24 mouse cellular contexts compared by ENCODE assay signal in the genomic region with DNA sequence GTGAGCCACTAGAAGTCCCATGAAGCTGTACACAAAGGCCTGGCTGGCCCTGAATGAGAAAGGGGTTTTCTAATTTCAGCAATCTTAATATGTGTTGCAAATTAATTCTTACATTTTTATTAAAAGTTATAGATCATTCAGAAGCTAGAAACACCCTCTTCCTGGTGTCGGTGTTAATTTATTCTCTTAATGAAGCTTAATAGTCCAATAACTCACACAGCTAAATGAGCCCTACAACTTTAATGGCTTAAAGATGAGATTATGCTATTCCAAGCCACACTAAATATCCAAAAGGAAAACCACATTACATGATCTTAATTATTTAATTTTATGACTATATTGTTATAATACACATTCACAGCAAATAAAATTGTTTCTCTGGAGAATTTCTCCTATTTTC.
DNase-seq lines count a peak whose midpoint lies in the region; ATAC-seq lines count a peak whose summit lies in the region.
"Had no signal": no experiment of that assay in that cellular context is flagged by ENCODE, and none has a peak within 500 bp of the region (broad histone marks: within the 10 kb centered on the region; RNA-seq: fewer than 3 reads in every experiment).

No protein-coding gene starts in this region.

- no peak for DNase-seq in hindbrain, embryonic 10.5 days (ENCODE audit: low spot score)
- no peak for DNase-seq in neural tube, embryonic 10.5 days (ENCODE audit: extremely low spot score, low spot score)
- DNase-seq in natural killer cell, adult 2 months (ENCODE audit: low spot score in 2 of 2) = no peak
- DNase-seq: adrenal gland, adult 8-10 months; adrenal gland, postnatal 14 days; adrenal gland, postnatal 36 days; B cell, adult 2 months; cerebellum, adult 11-12 months; cerebellum, adult 2 months; cerebellum, adult 9-10 months; cerebellum, postnatal 10 days; cerebellum, postnatal 25 days had no signal

- H3K27ac ChIP-seq in hindbrain, embryonic 13.5 days = no peak overlapping the region
- H3K27ac ChIP-seq in hindbrain, embryonic 10.5 days = no peak overlapping the region
- H3K27ac ChIP-seq in neural tube, embryonic 12.5 days = no peak overlapping the region
- no peak overlapping the region for H3K27ac ChIP-seq in neural tube, embryonic 15.5 days (replicated peaks)
- H3K27ac ChIP-seq: embryonic facial prominence, embryonic 10.5 days; embryonic facial prominence, embryonic 12.5 days; forebrain, embryonic 13.5 days; forebrain, embryonic 15.5 days had no signal

- no peaks in the 10 kb centered on the region for H3K36me3 ChIP-seq in hindbrain, embryonic 13.5 days
- H3K36me3 ChIP-seq in hindbrain, embryonic 10.5 days = no peaks in the 10 kb centered on the region
- H3K36me3 ChIP-seq in neural tube, embryonic 12.5 days = no peaks in the 10 kb centered on the region
- H3K36me3 ChIP-seq in neural tube, embryonic 15.5 days = no peaks in the 10 kb centered on the region
- H3K36me3 ChIP-seq: embryonic facial prominence, embryonic 10.5 days; embryonic facial prominence, embryonic 12.5 days; forebrain, embryonic 15.5 days; G1E had no signal

- no peak overlapping the region for H3K4me2 ChIP-seq in hindbrain, embryonic 13.5 days
- H3K4me2 ChIP-seq in neural tube, embryonic 12.5 days (replicated peaks) = no peak overlapping the region
- H3K4me2 ChIP-seq in neural tube, embryonic 15.5 days = no peak overlapping the region
- H3K4me2 ChIP-seq: embryonic facial prominence, embryonic 12.5 days; forebrain, embryonic 13.5 days; forebrain, embryonic 15.5 days had no signal

- no peak overlapping the region for H3K9ac ChIP-seq in hindbrain, embryonic 13.5 days
- H3K9ac ChIP-seq in neural tube, embryonic 12.5 days = no peak overlapping the region
- no peak overlapping the region for H3K9ac ChIP-seq in neural tube, embryonic 15.5 days (replicated peaks)
- H3K9ac ChIP-seq: embryonic facial prominence, embryonic 12.5 days; forebrain, embryonic 13.5 days; forebrain, embryonic 15.5 days had no signal

- 69% methylated on average over 1 of the region's 1 CpGs for WGBS in hindbrain, embryonic 13.5 days
- 98% methylated on average over 1 of the region's 1 CpGs for WGBS in hindbrain, embryonic 10.5 days
- 75% methylated on average over 1 of the region's 1 CpGs for WGBS in neural tube, embryonic 12.5 days
- WGBS in neural tube, embryonic 15.5 days = 44% methylated on average over 1 of the region's 1 CpGs

- no peaks in the 10 kb centered on the region for H3K9me3 ChIP-seq in hindbrain, embryonic 13.5 days
- no peaks in the 10 kb centered on the region for H3K9me3 ChIP-seq in hindbrain, embryonic 10.5 days
- H3K9me3 ChIP-seq in neural tube, embryonic 12.5 days = no peaks in the 10 kb centered on the region
- H3K9me3 ChIP-seq in neural tube, embryonic 15.5 days (replicated peaks) = no peaks in the 10 kb centered on the region
- H3K9me3 ChIP-seq: embryonic facial prominence, embryonic 10.5 days; embryonic facial prominence, embryonic 12.5 days; forebrain, embryonic 13.5 days; forebrain, embryonic 15.5 days; G1E had no signal

- no peaks in the 10 kb centered on the region for H3K27me3 ChIP-seq in hindbrain, embryonic 13.5 days
- H3K27me3 ChIP-seq in hindbrain, embryonic 10.5 days (ENCODE audit: insufficient read depth, poor library complexity, severe bottlenecking) = no peaks in the 10 kb centered on the region
- H3K27me3 ChIP-seq in neural tube, embryonic 12.5 days (replicated peaks) = no peaks in the 10 kb centered on the region
- no peaks in the 10 kb centered on the region for H3K27me3 ChIP-seq in neural tube, embryonic 15.5 days (replicated peaks)
- H3K27me3 ChIP-seq: CH12.LX; embryonic facial prominence, embryonic 12.5 days; forebrain, embryonic 13.5 days; forebrain, embryonic 15.5 days; Patski had no signal

- H3K4me3 ChIP-seq in hindbrain, embryonic 13.5 days = no peak overlapping the region
- no peak overlapping the region for H3K4me3 ChIP-seq in hindbrain, embryonic 10.5 days
- H3K4me3 ChIP-seq in neural tube, embryonic 12.5 days = no peak overlapping the region
- no peak overlapping the region for H3K4me3 ChIP-seq in neural tube, embryonic 15.5 days (replicated peaks)
- H3K4me3 ChIP-seq: embryonic facial prominence, embryonic 10.5 days; embryonic facial prominence, embryonic 12.5 days; forebrain, embryonic 13.5 days; forebrain, embryonic 15.5 days had no signal

- ATAC-seq in hindbrain, embryonic 13.5 days (ENCODE audit: low FRiP score) = peak; percentile 17; the same call in 1 of the 2 replicates
- peak; percentile 58; the same call in 1 of the 2 replicates for ATAC-seq in neural tube, embryonic 12.5 days (ENCODE audit: low FRiP score, low read depth)
- peak; percentile 87 for ATAC-seq in neural tube, embryonic 15.5 days (ENCODE audit: low FRiP score)
- ATAC-seq: activated CD4-positive, CD25-positive, alpha-beta regulatory T cell, adult 4 months; CD4-positive, CD25-positive, alpha-beta regulatory T cell, adult 4 months; forebrain, embryonic 13.5 days; forebrain, embryonic 15.5 days; Patski had no signal

- H3K4me1 ChIP-seq in hindbrain, embryonic 13.5 days (replicated peaks) = no peaks in the 10 kb centered on the region
- no peaks in the 10 kb centered on the region for H3K4me1 ChIP-seq in hindbrain, embryonic 10.5 days (replicated peaks)
- H3K4me1 ChIP-seq in neural tube, embryonic 12.5 days = no peaks in the 10 kb centered on the region
- H3K4me1 ChIP-seq in neural tube, embryonic 15.5 days = no peaks in the 10 kb centered on the region
- H3K4me1 ChIP-seq: embryonic facial prominence, embryonic 10.5 days; embryonic facial prominence, embryonic 12.5 days; forebrain, embryonic 13.5 days; forebrain, embryonic 15.5 days had no signal

Comparison
In these comparisons a context has a peak if more than half of its experiments do, and no peak if none do; other contexts are left out.
1. ATAC-seq: peak in every context shown above with its lines; median percentile 87 in neural tube, embryonic 15.5 days; 58 in neural tube, embryonic 12.5 days; 17 in hindbrain, embryonic 13.5 days.